Mouse (Mus musculus) olfactory bulb, adult 2 months (tissue): ENCODE data around the gene Pla2g3. TPM values are rescaled to one million over a fixed set of nuclear protein-coding genes. Genes with fewer than 3 reads are reported as not detected.

ENCODE experiments used
- H3K27ac ChIP-seq: fragments of 200-500 bp; 2 replicates; pipeline ENCODE4 v1.5.1; 2012; ENCODE audit warnings: low read depth, low read length; ENCODE audit not compliant: insufficient read depth
- H3K4me1 ChIP-seq: fragments of 200-500 bp; 2 replicates; pipeline ENCODE4 v1.6.1; 2012; ENCODE audit warnings: low read length; ENCODE audit not compliant: control insufficient read depth, insufficient read depth
- H3K4me3 ChIP-seq: fragments of 200-500 bp; 2 replicates; pipeline ENCODE4 v1.5.1; 2012; ENCODE audit warnings: mild to moderate bottlenecking, low read depth, low read length, moderate library complexity; ENCODE audit not compliant: insufficient read depth
- CTCF ChIP-seq: fragments of 200-500 bp; IDR thresholded peaks from 2 replicates; pipeline ENCODE4 v1.5.1; 2012; ENCODE audit warnings: low read depth, mild to moderate bottlenecking, low read length, moderate library complexity; ENCODE audit not compliant: insufficient read depth
- POLR2A ChIP-seq: fragments of 200-500 bp; IDR thresholded peaks from 2 replicates; pipeline ENCODE4 v1.6.1; 2012; ENCODE audit warnings: mild to moderate bottlenecking, low read depth, low read length, moderate library complexity; ENCODE audit not compliant: insufficient read depth
- WGBS: fragments of 180-500 bp; shearing (Covaris S2); methylation state at CpG from one replicate; pipeline ENCODE4 v1.1.7; 2018; 5-methylcytosine and 5-hydroxymethylcytosine counted together
- polyA plus RNA-seq: library from polyadenylated mRNA; stranded (reverse); fragments of >200 nt; gene quantifications from 2 replicates; pipeline ENCODE4 v1.2.4, GENCODE M21; 2012; ENCODE audit warnings: low replicate concordance; ENCODE audit not compliant: missing spikeins, insufficient read depth, insufficient read length

Gene Pla2g3
- polyA plus RNA-seq, result not detected in 2 replicates

DNA sequence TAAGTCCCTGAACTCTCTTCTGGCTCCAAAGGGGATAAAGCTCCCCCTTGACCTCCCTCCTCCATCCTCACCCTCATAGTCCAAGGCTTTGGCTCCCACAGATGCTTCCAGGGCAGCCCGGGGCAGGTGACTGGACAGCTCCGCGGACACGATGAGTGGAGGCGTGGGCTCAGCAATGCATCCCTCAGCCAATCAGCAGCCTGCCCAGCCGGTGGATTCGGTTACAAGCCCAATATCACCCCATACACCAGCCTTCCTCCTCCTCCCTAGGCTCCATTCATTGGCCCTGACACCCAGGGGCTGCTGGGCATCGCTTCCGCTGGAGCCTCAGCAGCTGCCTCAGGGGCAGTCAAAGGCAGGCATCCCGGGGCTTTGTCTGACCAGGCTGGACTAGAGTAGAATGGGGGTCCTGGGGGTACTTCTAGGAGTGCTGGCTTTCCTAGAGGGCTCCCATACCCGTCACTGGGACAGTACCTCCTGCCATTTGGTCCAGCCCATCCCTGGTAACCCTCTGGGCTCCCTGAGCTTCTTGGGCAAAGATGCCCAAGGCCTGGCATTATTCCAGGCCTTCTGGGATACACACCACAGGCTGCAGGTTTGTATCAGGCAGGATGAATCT, at the start of gene Pla2g3:
Gene Pla2g3 (plus strand): TSS at position 333 of the 619 bp plus-strand sequence.
- WGBS, result 40% methylated on average over 11 of the region's 11 CpGs
- no peak for TF ChIP-seq CTCF

DNA sequence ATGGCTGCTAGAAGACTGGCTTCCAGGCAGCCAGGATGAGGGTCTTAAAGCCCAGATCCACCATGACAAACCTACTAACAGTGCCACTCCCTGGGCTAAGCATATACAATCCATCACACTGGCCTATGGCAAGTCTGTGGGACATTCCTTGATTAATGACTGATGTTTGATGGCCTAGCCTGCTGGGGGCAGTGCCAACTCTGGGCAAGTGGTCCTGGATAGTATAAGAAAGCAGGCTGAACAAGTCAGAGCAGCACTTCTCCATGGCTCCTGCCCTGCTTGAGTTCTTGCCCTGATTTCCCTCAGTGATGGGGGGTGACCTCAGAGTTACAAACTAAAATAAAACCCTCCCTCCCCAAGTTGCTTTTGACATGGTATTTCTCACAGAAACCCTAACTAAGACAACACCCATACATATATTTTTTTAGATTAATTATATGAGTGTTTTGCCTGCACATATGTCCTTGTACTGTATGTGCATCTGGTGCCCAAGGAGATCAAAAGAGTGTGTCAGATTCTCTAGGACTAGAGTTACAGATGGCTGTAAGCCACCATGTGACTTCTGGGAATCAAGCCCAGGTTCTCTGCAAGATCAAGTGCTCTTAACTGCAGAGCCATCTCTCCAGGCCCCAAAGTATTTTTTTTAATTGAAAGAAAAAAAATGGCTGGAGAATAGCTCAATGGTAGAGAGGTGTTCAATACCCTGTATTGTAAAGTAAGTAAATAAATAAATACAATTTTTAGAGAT, 46.2 kb upstream of the Pla2g3 start:
- Histone ChIP-seq H3K27ac (no peak overlapping the region), H3K4me1 (no peaks in the 10 kb centered on the region), H3K4me3 (no peak overlapping the region)
- TF ChIP-seq CTCF, result no peak
- no peak for TF ChIP-seq POLR2A

More for the DNA sequence above, at the start of gene Pla2g3:
- no peak within 1 kb of the TSS for H3K27ac ChIP-seq
- no peak within 1 kb of the TSS for H3K4me3 ChIP-seq
- peaks cover 39% of the 10 kb centered on the region for H3K4me1 ChIP-seq

DNA sequence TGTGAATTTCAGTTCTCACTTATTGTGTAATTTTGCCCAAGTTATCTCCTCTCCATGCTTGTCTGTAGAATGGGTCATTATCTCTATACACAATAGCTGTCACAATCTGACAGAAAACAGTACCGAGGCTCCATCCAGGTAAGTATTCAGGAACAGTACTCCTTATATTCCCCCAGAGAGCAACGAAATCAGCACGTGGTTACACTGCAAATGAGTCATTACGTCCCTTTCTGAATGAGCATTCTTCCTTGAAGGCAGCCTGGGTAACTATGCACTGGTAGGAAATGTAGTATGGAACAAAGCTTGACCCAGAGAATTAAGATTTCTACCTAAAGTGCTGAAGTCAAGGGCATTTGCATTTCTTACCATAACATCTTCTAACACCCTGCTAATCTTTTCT, 45.4 kb upstream of the Pla2g3 start:
- Histone ChIP-seq H3K4me1 (no peaks in the 10 kb centered on the region), H3K4me3 (no peak overlapping the region), H3K27ac (no peak overlapping the region)
- TF ChIP-seq POLR2A, result no peak
- no peak for TF ChIP-seq CTCF
- WGBS, result 50% methylated on average over 4 of the region's 4 CpGs

DNA sequence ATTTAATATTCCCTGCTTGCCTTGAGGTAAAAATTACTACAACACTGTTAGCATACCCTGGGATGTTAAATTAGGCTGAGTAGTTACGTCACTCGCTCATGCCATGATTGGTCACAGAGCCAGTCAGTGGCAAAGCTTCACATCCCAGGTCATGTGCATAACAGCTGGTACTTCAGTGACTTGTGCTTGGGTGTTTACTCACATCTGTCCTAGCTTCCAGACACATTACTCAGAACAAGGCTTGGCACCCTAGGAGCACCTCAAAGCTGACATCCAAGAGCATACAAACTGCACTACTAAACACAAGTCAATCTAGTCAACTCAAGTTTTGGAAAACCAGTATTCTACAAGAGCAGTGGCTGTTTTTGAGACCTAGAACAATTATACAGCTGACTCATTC, 45.0 kb upstream of the Pla2g3 start:
- TF ChIP-seq POLR2A, result no peak
- TF ChIP-seq CTCF, result no peak
- Histone ChIP-seq H3K4me3 (no peak overlapping the region), H3K4me1 (no peaks in the 10 kb centered on the region), H3K27ac (no peak overlapping the region)
- WGBS, result 70% methylated on average over 2 of the region's 2 CpGs

DNA sequence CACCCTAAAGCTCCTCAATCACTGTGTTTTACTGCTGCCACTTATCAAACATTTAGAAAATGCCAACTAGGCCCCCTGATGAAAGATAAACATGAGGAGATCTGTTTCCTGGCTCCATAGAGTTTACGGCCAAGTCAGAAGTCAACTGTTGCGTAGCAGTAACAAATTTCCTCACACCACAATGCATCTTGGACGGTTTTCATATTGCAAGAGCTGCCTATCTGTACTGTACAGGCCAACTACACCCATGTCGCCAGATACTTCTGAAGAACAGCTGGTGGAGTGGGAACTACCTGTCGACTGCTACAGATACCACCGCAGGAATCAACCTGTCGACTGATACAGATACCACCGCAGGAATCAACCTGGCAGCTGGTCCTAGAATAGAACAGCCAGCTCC, 43.2 kb upstream of the Pla2g3 start:
- H3K4me1 ChIP-seq, result peaks cover 2% of the 10 kb centered on the region; the same call in 1 of the 2 replicates
- no peak overlapping the region for H3K4me3 ChIP-seq
- no peak for TF ChIP-seq CTCF
- no peak for TF ChIP-seq POLR2A
- WGBS, result 93% methylated on average over 8 of the region's 8 CpGs
- H3K27ac ChIP-seq, result no peak overlapping the region

DNA sequence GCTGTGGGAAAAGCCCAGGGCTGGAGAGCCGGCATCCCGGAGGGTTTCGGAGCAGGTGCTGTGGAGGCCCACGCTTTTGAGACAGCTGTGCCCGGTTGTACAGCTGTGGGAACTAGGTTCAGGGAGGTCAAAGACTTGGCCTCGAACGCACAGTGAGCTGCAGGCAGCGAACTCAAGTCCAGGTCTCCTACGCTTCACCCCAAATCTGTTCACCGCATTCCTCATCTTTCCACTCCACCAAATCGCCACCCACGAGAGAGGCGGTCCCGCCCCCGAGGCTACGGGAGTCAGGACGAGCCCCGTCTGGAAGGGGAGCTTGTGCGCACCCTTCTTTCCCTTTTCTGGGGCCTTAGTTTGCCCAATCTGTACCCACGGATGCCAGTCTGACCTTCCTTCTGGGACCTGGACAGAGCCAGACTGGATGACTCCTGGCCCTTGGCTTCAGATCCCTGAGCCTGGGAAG, 36.4 kb upstream of the Pla2g3 start:
- TF ChIP-seq POLR2A (no peak), CTCF (no peak)
- H3K4me3 ChIP-seq, result peak overlapping the region; percentile 60
- WGBS, result under 1% methylated on average over 20 of the region's 20 CpGs
- H3K27ac ChIP-seq, result peak overlapping the region; percentile 47
- H3K4me1 ChIP-seq, result peaks cover 6% of the 10 kb centered on the region; the same call in 1 of the 2 replicates

DNA sequence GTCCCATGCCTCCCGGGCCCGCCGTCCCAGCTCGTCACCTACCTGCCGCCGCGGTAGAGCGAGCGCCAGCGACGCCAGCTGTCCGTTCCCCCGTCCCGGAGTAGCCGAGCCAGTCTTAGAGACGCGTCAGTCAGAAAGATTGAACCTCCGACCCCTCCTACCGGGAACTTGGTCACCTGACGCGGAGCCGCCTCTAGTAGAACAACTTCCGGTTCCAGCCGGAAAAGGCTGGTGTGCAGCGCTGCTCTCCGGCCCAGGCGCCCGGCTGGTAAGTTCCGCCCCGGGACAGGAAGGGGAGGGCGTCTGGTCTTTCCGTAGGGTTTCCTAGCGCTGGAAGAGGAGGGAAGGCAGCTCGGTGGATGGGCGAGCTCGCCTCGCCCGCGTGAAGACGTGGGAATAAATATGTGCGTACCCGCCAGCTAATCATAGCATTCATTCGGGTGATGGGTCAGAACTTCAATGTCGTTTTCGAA, 35.9 kb upstream of the Pla2g3 start, which contains the start of gene Rnf185:
Gene Rnf185 (minus strand): TSS at position 197 of the 473 bp plus-strand sequence.
- WGBS, result under 1% methylated on average over 45 of the region's 45 CpGs
- H3K27ac ChIP-seq, result peak within 1 kb of the TSS; percentile 59
- TF ChIP-seq CTCF, result no peak
- TF ChIP-seq POLR2A, result peak; percentile 82
- H3K4me1 ChIP-seq, result peaks cover 6% of the 10 kb centered on the region; the same call in 1 of the 2 replicates
- H3K4me3 ChIP-seq, result peak within 1 kb of the TSS; percentile 60

DNA sequence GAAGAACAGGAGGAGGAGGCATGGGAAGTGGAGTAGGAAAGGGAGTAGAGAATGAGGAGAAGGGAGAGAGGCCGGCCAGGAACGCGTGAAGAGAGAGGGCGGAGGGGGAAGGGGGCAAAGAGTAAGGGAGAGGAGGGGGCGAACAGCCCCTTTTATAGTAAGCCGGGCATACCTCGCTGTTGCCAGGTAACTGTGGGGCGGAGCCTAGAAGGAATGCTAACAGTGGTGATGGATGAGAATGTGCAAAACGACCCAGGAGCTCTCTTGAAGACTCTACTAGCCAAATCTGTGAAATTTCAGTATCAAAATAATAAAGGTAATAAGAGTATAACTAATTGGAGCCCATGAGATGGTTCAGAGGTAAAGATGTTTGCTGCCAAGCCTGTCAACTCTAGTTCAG, 35.3 kb upstream of the Pla2g3 start:
- peaks cover 6% of the 10 kb centered on the region; the same call in 1 of the 2 replicates for H3K4me1 ChIP-seq
- WGBS, result under 1% methylated on average over 9 of the region's 9 CpGs
- TF ChIP-seq POLR2A (no peak), CTCF (no peak)
- H3K27ac ChIP-seq, result peak overlapping the region; percentile 59
- peak overlapping the region; percentile 60 for H3K4me3 ChIP-seq

DNA sequence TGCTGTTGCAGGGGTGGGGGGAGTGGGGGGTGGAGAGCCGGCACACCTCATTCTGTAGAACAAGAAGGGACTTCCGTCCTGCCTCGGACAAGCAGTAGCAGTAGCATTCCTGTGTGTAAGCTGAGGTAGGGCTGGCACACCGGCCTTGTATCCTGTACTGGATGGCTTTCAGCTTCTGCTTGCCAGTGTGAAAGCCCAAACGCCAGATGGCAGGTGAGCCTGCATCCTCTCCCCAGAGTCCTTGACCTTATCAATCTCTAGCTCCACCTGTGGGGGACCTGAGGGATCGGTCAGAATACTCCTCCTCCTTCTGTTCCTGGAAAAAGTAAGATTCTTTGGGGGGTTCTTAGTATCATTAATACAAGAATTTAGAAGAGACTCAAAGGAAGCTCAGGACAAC, 34.6 kb upstream of the Pla2g3 start:
- no peak overlapping the region for H3K27ac ChIP-seq
- no peak for TF ChIP-seq CTCF
- TF ChIP-seq POLR2A, result no peak
- peak overlapping the region; percentile 14; the same call in 1 of the 2 replicates for H3K4me3 ChIP-seq

More for the DNA sequence above, 34.6 kb upstream of the Pla2g3 start:
- peaks cover 6% of the 10 kb centered on the region; the same call in 1 of the 2 replicates for H3K4me1 ChIP-seq
- WGBS, result 71% methylated on average over 6 of the region's 6 CpGs
